Mouse (Mus musculus) myocyte (in vitro differentiated cells): Measurements from ENCODE around the gene H2-DMa.

ENCODE experiments used
- CEBPB ChIP-seq: IDR thresholded peaks from 2 replicates; pipeline ENCODE4 v1.6.1; 2011; ENCODE audit warnings: mild to moderate bottlenecking, moderate library complexity; ENCODE audit not compliant: poor library complexity, insufficient read depth, severe bottlenecking
- E2F4 ChIP-seq: IDR thresholded peaks from one replicate; pipeline ENCODE4 v1.6.1; 2011; ENCODE audit warnings: mild to moderate bottlenecking, control low read depth, moderate library complexity; ENCODE audit not compliant: insufficient read depth
- POLR2A ChIP-seq: IDR thresholded peaks from one replicate; pipeline ENCODE4 v1.6.1; 2011; ENCODE audit warnings: low read depth, mild to moderate bottlenecking, control low read depth, moderate library complexity; ENCODE audit not compliant: insufficient read length
- POLR2AphosphoS2 ChIP-seq: IDR thresholded peaks from one replicate; pipeline ENCODE4 v1.6.1; 2011; ENCODE audit warnings: low read depth, control low read depth; ENCODE audit not compliant: insufficient read length
- TCF12 ChIP-seq: IDR thresholded peaks from one replicate; pipeline ENCODE4 v1.6.1; 2011; ENCODE audit warnings: mild to moderate bottlenecking, control low read depth; ENCODE audit not compliant: poor library complexity, insufficient read depth, severe bottlenecking
- USF1 ChIP-seq: IDR thresholded peaks from one replicate; pipeline ENCODE4 v1.6.1; 2011; ENCODE audit warnings: low read depth, mild to moderate bottlenecking, control low read depth, moderate library complexity

DNA sequence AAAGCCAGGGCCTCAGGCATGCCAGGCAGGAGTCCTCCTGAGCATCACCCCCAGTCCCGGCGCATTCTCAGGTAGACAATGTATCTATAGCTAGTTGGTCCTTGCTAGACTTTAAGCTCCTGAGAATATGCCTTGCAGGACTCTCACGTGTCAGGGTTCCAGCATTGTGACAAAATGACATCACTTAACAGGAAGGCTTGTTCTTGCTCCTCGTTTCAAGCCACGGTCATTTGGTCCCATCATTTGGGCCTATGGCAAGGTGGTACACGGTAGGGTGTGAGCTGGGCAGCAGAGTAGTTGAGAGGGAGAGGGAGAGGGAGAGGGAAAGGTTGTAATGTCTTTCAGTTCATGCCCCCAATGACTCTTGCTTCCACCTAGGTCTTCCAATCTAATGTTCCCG, 12.6 kb downstream of the H2-DMa start:
- TF ChIP-seq POLR2A = no peak
- no peak for TF ChIP-seq CEBPB
- no peak for TF ChIP-seq E2F4
- TF ChIP-seq TCF12 = no peak
- TF ChIP-seq POLR2AphosphoS2 = no peak
- no peak for TF ChIP-seq USF1
